Mouse (Mus musculus) hindbrain, embryonic 11.5 days (tissue): ENCODE measurements around the gene Lgals1. TPM values are rescaled to one million over a fixed set of nuclear protein-coding genes. Genes with fewer than 3 reads are reported as not detected.
A peak's percentile ranks its signal among the peaks of the same experiment; 100 is the strongest.

Source experiments
- ATAC-seq: fragments of 200-750 bp; cut with Nextera tagmentation; 2 replicates; pipeline ENCODE4 v1.8.0; 2017; ENCODE audit warnings: mild to moderate bottlenecking, moderate TSS enrichment, moderate library complexity; ENCODE audit not compliant: low FRiP score
- DNase-seq: peaks from one replicate; pipeline ENCODE4 v3.0.0-alpha.2; 2015; ENCODE audit warnings: low spot score
- H3K27ac ChIP-seq: fragments of 300-500 bp; sonication (generic); 2 replicates; pipeline ENCODE4 v1.5.1; 2014; ENCODE audit warnings: mild to moderate bottlenecking, low read depth, low read length
- H3K27me3 ChIP-seq: fragments of 300-500 bp; sonication (generic); 2 replicates; pipeline ENCODE4 v1.6.1; 2014; ENCODE audit warnings: mild to moderate bottlenecking, low read length, moderate library complexity, mixed read lengths; ENCODE audit not compliant: control insufficient read depth, insufficient read depth
- H3K36me3 ChIP-seq: fragments of 300-500 bp; sonication (generic); 2 replicates; pipeline ENCODE4 v1.6.1; 2014; ENCODE audit warnings: mild to moderate bottlenecking, low read length, moderate library complexity, mixed read lengths; ENCODE audit not compliant: control insufficient read depth, insufficient read depth
- H3K4me1 ChIP-seq: fragments of 300-500 bp; sonication (generic); replicated peaks from 2 replicates; pipeline ENCODE4 v1.6.1; 2014; ENCODE audit warnings: low read length, mixed read lengths; ENCODE audit not compliant: control insufficient read depth, insufficient read depth
- H3K4me2 ChIP-seq: fragments of 300-500 bp; sonication (generic); replicated peaks from 2 replicates; pipeline ENCODE4 v1.6.1; 2014; ENCODE audit warnings: mild to moderate bottlenecking, low read depth, low read length
- H3K4me3 ChIP-seq: fragments of 300-500 bp; sonication (generic); 2 replicates; pipeline ENCODE4 v1.5.1; 2014; ENCODE audit warnings: low read depth, low read length
- H3K9ac ChIP-seq: fragments of 300-500 bp; sonication (generic); 2 replicates; pipeline ENCODE4 v1.6.1; 2014; ENCODE audit warnings: low read depth, low read length
- H3K9me3 ChIP-seq: fragments of 300-500 bp; sonication (generic); 2 replicates; pipeline ENCODE4 v1.6.1; 2016; ENCODE audit warnings: low read length; ENCODE audit not compliant: control insufficient read depth
- WGBS: fragments of 180-500 bp; shearing (Covaris S2); extraction: QIAGEN DNeasy Blood & Tissue Kit; methylation state at CpG from one replicate; pipeline ENCODE4 v1.1.7; 2014; 5-methylcytosine and 5-hydroxymethylcytosine counted together
- polyA plus RNA-seq: library from polyadenylated mRNA; unstranded; fragments of >200 nt; fragmentation: Nextera tagmentation; extraction: Ambion mirVana; gene quantifications from 2 replicates; pipeline ENCODE4 v1.2.1, GENCODE M21; 2014

Lgals1 gene
- polyA plus RNA-seq, 1 experiment from 2014 or later: 438 TPM

GRCm38 (mm10) chr15:78978875-78979274, 52.4 kb downstream of the Lgals1 start:
- Histone ChIP-seq H3K4me2 (no peak overlapping the region), H3K4me3 (no peak overlapping the region), H3K27ac (no peak overlapping the region), H3K36me3 (no peaks in the 10 kb centered on the region), H3K27me3 (no peaks in the 10 kb centered on the region), H3K9ac (no peak overlapping the region), H3K4me1 (peaks cover 2% of the 10 kb centered on the region; the same call in 1 of the 2 replicates), H3K9me3 (no peaks in the 10 kb centered on the region)
- no peak for ATAC-seq
- peak; percentile 46 for DNase-seq
- 46% methylated on average over 4 of the region's 4 CpGs for WGBS

Other genes starting within 250 kb of the Lgals1 start
- 0.60 and 0.85 TPM in 2 replicates for gene Elfn2, start 208.0 kb upstream of the Lgals1 start, polyA plus RNA-seq
- gene Mfng, start 153.2 kb upstream of the Lgals1 start, polyA plus RNA-seq: 34.6 and 34.7 TPM in 2 replicates
- gene Card10, start 123.7 kb upstream of the Lgals1 start, polyA plus RNA-seq: 1.8 and 2.4 TPM in 2 replicates
- 7.8 and 9.1 TPM in 2 replicates for gene Cdc42ep1, start 84.1 kb upstream of the Lgals1 start, polyA plus RNA-seq
- gene Lgals2, start 71.2 kb upstream of the Lgals1 start, polyA plus RNA-seq: not detected in 2 replicates
- 26.3 and 26.4 TPM in 2 replicates for gene Gga1, start 49.5 kb upstream of the Lgals1 start, polyA plus RNA-seq
- 0.13 and 0.42 TPM in 2 replicates for gene Gm49510, start 27.1 kb upstream of the Lgals1 start, polyA plus RNA-seq
- 11.8 and 12.4 TPM in 2 replicates for gene Sh3bp1, start 27.0 kb upstream of the Lgals1 start, polyA plus RNA-seq
- gene Pdxp, start 12.8 kb upstream of the Lgals1 start, polyA plus RNA-seq: 34.8 and 35.2 TPM in 2 replicates
- 61.1 and 64.4 TPM in 2 replicates for gene Nol12, start 8.2 kb downstream of the Lgals1 start, polyA plus RNA-seq
- 38.1 and 45.4 TPM in 2 replicates for gene Triobp, start 21.0 kb downstream of the Lgals1 start, polyA plus RNA-seq
- 154 and 306 TPM in 2 replicates for gene H1f0, start 101.7 kb downstream of the Lgals1 start, polyA plus RNA-seq
- gene Galr3, start 115.2 kb downstream of the Lgals1 start, polyA plus RNA-seq: not detected in 2 replicates
- 56.3 and 59.7 TPM in 2 replicates for gene Ankrd54, start 136.2 kb downstream of the Lgals1 start, polyA plus RNA-seq
- gene Eif3l, start 148.5 kb downstream of the Lgals1 start, polyA plus RNA-seq: 226 and 241 TPM in 2 replicates
- gene Micall1, start 182.2 kb downstream of the Lgals1 start, polyA plus RNA-seq: 5.3 and 7.2 TPM in 2 replicates
- 336 and 363 TPM in 2 replicates for gene Polr2f, start 214.3 kb downstream of the Lgals1 start, polyA plus RNA-seq
- 13.5 and 15.0 TPM in 2 replicates for gene 1700088E04Rik, start 214.5 kb downstream of the Lgals1 start, polyA plus RNA-seq
- gene Sox10, start 238.5 kb downstream of the Lgals1 start, polyA plus RNA-seq: 11.4 and 16.8 TPM in 2 replicates